Mouse (Mus musculus): Measurements from ENCODE around the gene Thsd4. TPM values are rescaled to one million over a fixed set of nuclear protein-coding genes. Genes with fewer than 3 reads are reported as not detected.

Thsd4 gene
- polyA plus RNA-seq, 1 experiment = 5.9 TPM

- WGBS = 53% methylated on average over 16 of the region's 16 CpGs
- DNase-seq = no peak
These were observed 29.4 kb downstream of the Thsd4 start for GRCm38 (mm10) chr9:60492275-60492974.

DNA sequence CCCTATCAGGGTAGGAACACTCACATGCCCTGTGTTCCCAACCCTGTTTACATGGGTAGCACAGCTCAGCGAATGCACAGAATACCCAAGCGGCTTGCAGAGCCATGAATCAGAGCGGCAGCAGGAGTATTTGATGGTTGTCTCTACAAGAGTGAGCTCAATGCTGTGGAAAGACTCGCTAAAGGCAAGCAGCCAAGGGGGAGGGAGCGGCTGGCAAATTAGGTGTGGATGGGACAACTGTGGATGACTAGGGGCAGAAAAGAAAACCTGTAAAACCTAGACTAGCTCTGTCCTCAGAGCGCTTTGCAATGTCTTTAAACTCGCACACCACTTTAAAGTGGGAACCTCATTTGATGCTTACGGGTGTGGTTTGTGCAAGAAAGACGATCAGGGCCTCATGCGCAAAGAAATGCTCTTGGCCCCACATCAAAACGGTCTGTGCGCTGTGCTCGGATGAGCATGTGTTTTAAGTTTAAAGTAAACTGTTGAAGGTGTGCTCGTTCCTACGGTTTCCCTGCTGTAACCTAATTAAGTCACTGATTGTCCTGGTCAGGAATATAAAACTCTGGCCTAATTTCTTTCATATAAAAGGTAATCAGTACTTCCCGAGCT is 30.3 kb downstream of the Thsd4 start:
- Histone ChIP-seq H3K4me1 (ENCODE audit: control insufficient read depth, insufficient read depth, low read length) (no peaks in the 10 kb centered on the region), H3K27me3 (replicated peaks; ENCODE audit: control insufficient read depth, insufficient read depth, low read length) (no peaks in the 10 kb centered on the region), H3K36me3 (ENCODE audit: control insufficient read depth, insufficient read depth, low read length) (no peaks in the 10 kb centered on the region), H3K4me3 (ENCODE audit: insufficient read depth, low read depth, low read length) (no peak overlapping the region), H3K27ac (ENCODE audit: insufficient read depth, low read depth, low read length) (no peak overlapping the region)
- 67% methylated on average over 16 of the region's 16 CpGs for WGBS
- TF ChIP-seq CTCF (conservative IDR thresholded peaks at IDR 0.05; ENCODE audit: insufficient read depth, insufficient read length, low read depth, low read length) (no peak), POLR2A (IDR thresholded peaks at IDR 0.05; ENCODE audit: low read depth, low read length) (no peak)
- no peak for DNase-seq

More at GRCm38 (mm10) chr9:60492275-60492974, 29.4 kb downstream of the Thsd4 start:
- Histone ChIP-seq H3K4me1 (ENCODE audit: control insufficient read depth, insufficient read depth, low read length) (no peaks in the 10 kb centered on the region), H3K27me3 (replicated peaks; ENCODE audit: control insufficient read depth, insufficient read depth, low read length) (no peaks in the 10 kb centered on the region), H3K4me3 (ENCODE audit: insufficient read depth, low read depth, low read length) (no peak overlapping the region), H3K36me3 (ENCODE audit: control insufficient read depth, insufficient read depth, low read length) (no peaks in the 10 kb centered on the region), H3K27ac (ENCODE audit: insufficient read depth, low read depth, low read length) (no peak overlapping the region)
- TF ChIP-seq POLR2A (IDR thresholded peaks at IDR 0.05; ENCODE audit: low read depth, low read length) = no peak
- TF ChIP-seq CTCF (conservative IDR thresholded peaks at IDR 0.05; ENCODE audit: insufficient read depth, insufficient read length, low read depth, low read length) = no peak

- TF ChIP-seq CTCF (conservative IDR thresholded peaks at IDR 0.05; ENCODE audit: insufficient read depth, insufficient read length, low read depth, low read length) (no peak), POLR2A (IDR thresholded peaks at IDR 0.05; ENCODE audit: low read depth, low read length) (no peak)
- WGBS = 93% methylated on average over 8 of the region's 8 CpGs
- Histone ChIP-seq H3K27ac (ENCODE audit: insufficient read depth, low read depth, low read length) (no peak overlapping the region), H3K27me3 (replicated peaks; ENCODE audit: control insufficient read depth, insufficient read depth, low read length) (no peaks in the 10 kb centered on the region), H3K4me1 (ENCODE audit: control insufficient read depth, insufficient read depth, low read length) (no peaks in the 10 kb centered on the region), H3K4me3 (ENCODE audit: insufficient read depth, low read depth, low read length) (no peak overlapping the region), H3K36me3 (ENCODE audit: control insufficient read depth, insufficient read depth, low read length) (no peaks in the 10 kb centered on the region)
- no peak for DNase-seq
These were observed 30.8 kb downstream of the Thsd4 start for GRCm38 (mm10) chr9:60491079-60491478.

- no peak overlapping the region for H3K4me3 ChIP-seq (ENCODE audit: insufficient read depth, low read depth, low read length)
- H3K27ac ChIP-seq (ENCODE audit: insufficient read depth, low read depth, low read length) = no peak overlapping the region
- no peaks in the 10 kb centered on the region for H3K27me3 ChIP-seq (replicated peaks; ENCODE audit: control insufficient read depth, insufficient read depth, low read length)
- no peaks in the 10 kb centered on the region for H3K36me3 ChIP-seq (ENCODE audit: control insufficient read depth, insufficient read depth, low read length)
- no peak for TF ChIP-seq POLR2A (IDR thresholded peaks at IDR 0.05; ENCODE audit: low read depth, low read length)
- no peak for TF ChIP-seq CTCF (conservative IDR thresholded peaks at IDR 0.05; ENCODE audit: insufficient read depth, insufficient read length, low read depth, low read length)
- 42% methylated on average over 4 of the region's 4 CpGs for WGBS
- no peak for DNase-seq
- no peaks in the 10 kb centered on the region for H3K4me1 ChIP-seq (ENCODE audit: control insufficient read depth, insufficient read depth, low read length)
These were observed 33.0 kb downstream of the Thsd4 start for GRCm38 (mm10) chr9:60488816-60489215.

GRCm38 (mm10) chr9:60482165-60482564 is 39.7 kb downstream of the Thsd4 start:
- no peak for TF ChIP-seq CTCF (conservative IDR thresholded peaks at IDR 0.05; ENCODE audit: insufficient read depth, insufficient read length, low read depth, low read length)
- TF ChIP-seq POLR2A (IDR thresholded peaks at IDR 0.05; ENCODE audit: low read depth, low read length) = no peak
- H3K27me3 ChIP-seq (replicated peaks; ENCODE audit: control insufficient read depth, insufficient read depth, low read length) = no peaks in the 10 kb centered on the region
- H3K27ac ChIP-seq (ENCODE audit: insufficient read depth, low read depth, low read length) = no peak overlapping the region
- WGBS = 77% methylated on average over 4 of the region's 4 CpGs
- no peaks in the 10 kb centered on the region for H3K4me1 ChIP-seq (ENCODE audit: control insufficient read depth, insufficient read depth, low read length)
- DNase-seq = no peak
- no peak overlapping the region for H3K4me3 ChIP-seq (ENCODE audit: insufficient read depth, low read depth, low read length)
- no peaks in the 10 kb centered on the region for H3K36me3 ChIP-seq (ENCODE audit: control insufficient read depth, insufficient read depth, low read length)

DNA sequence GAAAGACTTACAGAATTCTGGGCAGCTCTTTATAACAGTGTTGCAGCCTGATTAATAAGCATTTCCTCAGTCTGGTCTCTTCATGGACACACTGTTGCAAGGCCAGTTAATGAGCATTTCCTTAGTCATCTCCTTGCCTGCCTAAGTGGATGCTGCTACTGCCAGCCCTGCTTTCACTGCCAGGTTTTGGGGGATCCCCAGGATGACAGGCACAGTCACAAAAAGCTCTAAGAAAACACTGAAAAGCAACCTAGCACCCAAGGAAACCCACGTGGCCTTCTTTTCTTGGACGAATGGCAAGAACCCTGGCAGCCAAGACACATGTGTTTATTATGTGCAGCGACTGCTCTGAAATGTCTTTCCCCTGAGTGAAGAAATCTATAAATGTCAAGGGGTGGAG is 41.8 kb downstream of the Thsd4 start:
- WGBS = 74% methylated on average over 3 of the region's 3 CpGs
- no peak overlapping the region for H3K27ac ChIP-seq (ENCODE audit: insufficient read depth, low read depth, low read length)
- no peak for DNase-seq

DNA sequence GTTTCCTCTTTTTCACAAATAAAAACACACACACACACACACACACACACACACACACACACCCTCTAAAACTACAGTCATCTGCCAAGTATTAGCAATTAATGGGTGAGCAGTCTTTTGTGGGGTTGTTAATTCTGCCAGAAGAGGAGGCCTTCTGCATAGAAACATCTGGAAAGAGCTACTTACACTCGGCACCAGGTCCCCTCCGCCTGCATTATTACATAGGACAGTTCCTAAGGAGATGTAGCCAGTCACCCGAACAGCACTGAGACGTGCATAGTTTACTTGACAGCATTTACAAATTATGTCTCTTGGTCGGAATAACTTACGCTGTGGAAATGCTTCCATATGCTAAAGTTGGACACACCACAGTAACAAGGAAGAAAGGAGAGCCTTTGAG is 43.0 kb downstream of the Thsd4 start:
- TF ChIP-seq CTCF (conservative IDR thresholded peaks at IDR 0.05; ENCODE audit: insufficient read depth, insufficient read length, low read depth, low read length) = no peak
- TF ChIP-seq POLR2A (IDR thresholded peaks at IDR 0.05; ENCODE audit: low read depth, low read length) = no peak
- 78% methylated on average over 6 of the region's 6 CpGs for WGBS
- H3K27ac ChIP-seq (ENCODE audit: insufficient read depth, low read depth, low read length) = no peak overlapping the region
- DNase-seq = no peak
- no peaks in the 10 kb centered on the region for H3K4me1 ChIP-seq (ENCODE audit: control insufficient read depth, insufficient read depth, low read length)
- no peaks in the 10 kb centered on the region for H3K36me3 ChIP-seq (ENCODE audit: control insufficient read depth, insufficient read depth, low read length)
- no peak overlapping the region for H3K4me3 ChIP-seq (ENCODE audit: insufficient read depth, low read depth, low read length)
- H3K27me3 ChIP-seq (replicated peaks; ENCODE audit: control insufficient read depth, insufficient read depth, low read length) = no peaks in the 10 kb centered on the region

More for the DNA sequence above, 41.8 kb downstream of the Thsd4 start:
- Histone ChIP-seq H3K36me3 (ENCODE audit: control insufficient read depth, insufficient read depth, low read length) (no peaks in the 10 kb centered on the region), H3K4me1 (ENCODE audit: control insufficient read depth, insufficient read depth, low read length) (no peaks in the 10 kb centered on the region), H3K4me3 (ENCODE audit: insufficient read depth, low read depth, low read length) (no peak overlapping the region), H3K27me3 (replicated peaks; ENCODE audit: control insufficient read depth, insufficient read depth, low read length) (no peaks in the 10 kb centered on the region)
- TF ChIP-seq POLR2A (IDR thresholded peaks at IDR 0.05; ENCODE audit: low read depth, low read length) (no peak), CTCF (conservative IDR thresholded peaks at IDR 0.05; ENCODE audit: insufficient read depth, insufficient read length, low read depth, low read length) (no peak)
